Mouse (Mus musculus): ENCODE measurements at regions not wholly inside any gene's neighbourhood (a gene's known extent, or its start where the extent isn't known, plus 50 kb on each side); places are given as distances from the start of the nearest gene placed in this dataset.

GRCm38 (mm10) chr1:194041393-194042352 is 576.3 kb upstream of the Plxna2 start:
- TF ChIP-seq CTCF (IDR thresholded peaks at IDR 0.05; ENCODE audit: extremely low read depth, insufficient read length, insufficient replicate concordance, low read depth, low read length) (no peak), POLR2A (IDR thresholded peaks at IDR 0.05; ENCODE audit: low read depth, low read length) (no peak)

Data from small intestine, adult 2 months (tissue).